20 mouse cellular contexts compared by ENCODE assay signal in the genomic region with DNA sequence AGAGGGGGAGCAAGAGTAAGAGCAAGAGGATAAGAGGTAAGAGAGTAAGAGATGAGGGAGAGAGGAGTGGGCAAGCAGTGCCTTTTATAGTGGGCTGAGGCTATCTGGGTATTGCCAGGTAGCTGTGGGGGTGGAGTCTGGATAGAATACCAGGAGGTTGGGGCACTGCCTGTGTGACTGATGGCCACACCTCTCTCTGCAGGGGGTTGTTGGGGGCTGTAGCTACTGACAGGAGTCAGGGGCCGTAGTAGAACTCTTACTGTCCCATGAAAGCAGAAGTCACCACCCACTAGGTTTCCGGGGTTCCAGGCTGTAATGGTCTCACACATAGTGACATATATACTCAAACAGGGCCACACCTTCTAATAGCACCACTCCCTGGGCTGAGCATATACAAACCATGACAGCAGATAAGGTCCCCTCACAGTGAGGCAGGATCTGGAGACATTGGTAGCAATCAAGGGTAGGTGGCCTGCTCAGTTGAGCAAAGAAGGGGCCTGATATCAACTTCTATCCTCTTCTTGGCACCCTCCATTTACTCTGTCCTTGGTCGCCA.
"Had no signal": no experiment of that assay in that cellular context is flagged by ENCODE, and none has a peak within 500 bp of the region (broad histone marks: within the 10 kb centered on the region; RNA-seq: fewer than 3 reads in every experiment).

No protein-coding gene starts in this region.

- H3K9ac ChIP-seq: lung, embryonic 14.5 days; midbrain, embryonic 12.5 days; neural tube, embryonic 13.5 days; neural tube, embryonic 15.5 days; stomach, embryonic 15.5 days had no signal

- H3K4me2 ChIP-seq: lung, embryonic 14.5 days; midbrain, embryonic 12.5 days; neural tube, embryonic 13.5 days; neural tube, embryonic 15.5 days; stomach, embryonic 15.5 days had no signal

- DNase-seq: lung, adult 18-20 months; lung, embryonic 14.5 days; lung, postnatal 10 days; lung, postnatal 4 days; midbrain, embryonic 14.5 days; retina, postnatal 1 day; right cerebral cortex, adult 18-20 months; right cerebral cortex, postnatal 25 days; right cerebral cortex, postnatal 4 days; spleen, adult 18-20 months; thymus, adult 2 months; thymus, postnatal 25 days; thymus, postnatal 4 days had no signal

- H3K4me1 ChIP-seq: midbrain, embryonic 10.5 days; midbrain, embryonic 12.5 days; neural tube, embryonic 13.5 days; neural tube, embryonic 15.5 days; stomach, embryonic 15.5 days had no signal

- H3K36me3 ChIP-seq: midbrain, embryonic 10.5 days; midbrain, embryonic 12.5 days; neural tube, embryonic 13.5 days; neural tube, embryonic 15.5 days; stomach, embryonic 15.5 days had no signal

- H3K4me3 ChIP-seq: midbrain, embryonic 10.5 days; midbrain, embryonic 12.5 days; myocyte; neural tube, embryonic 13.5 days; neural tube, embryonic 15.5 days; stomach, embryonic 15.5 days had no signal

- H3K9me3 ChIP-seq: midbrain, embryonic 10.5 days; midbrain, embryonic 12.5 days; neural tube, embryonic 13.5 days; neural tube, embryonic 15.5 days; stomach, embryonic 15.5 days had no signal

- H3K27ac ChIP-seq: midbrain, embryonic 10.5 days; midbrain, embryonic 12.5 days; neural tube, embryonic 13.5 days; neural tube, embryonic 15.5 days; stomach, embryonic 15.5 days had no signal

- ATAC-seq: midbrain, embryonic 16.5 days had no signal

- H3K27me3 ChIP-seq: midbrain, embryonic 12.5 days; neural tube, embryonic 13.5 days; neural tube, embryonic 15.5 days; stomach, embryonic 15.5 days had no signal
